Mouse (Mus musculus): ENCODE data around the gene Zfp119a. TPM values are rescaled to one million over a fixed set of nuclear protein-coding genes. Genes with fewer than 3 reads are reported as not detected.

Zfp119a gene
- polyA plus RNA-seq, 1 experiment from 2014 or later = 2.8 TPM

DNA sequence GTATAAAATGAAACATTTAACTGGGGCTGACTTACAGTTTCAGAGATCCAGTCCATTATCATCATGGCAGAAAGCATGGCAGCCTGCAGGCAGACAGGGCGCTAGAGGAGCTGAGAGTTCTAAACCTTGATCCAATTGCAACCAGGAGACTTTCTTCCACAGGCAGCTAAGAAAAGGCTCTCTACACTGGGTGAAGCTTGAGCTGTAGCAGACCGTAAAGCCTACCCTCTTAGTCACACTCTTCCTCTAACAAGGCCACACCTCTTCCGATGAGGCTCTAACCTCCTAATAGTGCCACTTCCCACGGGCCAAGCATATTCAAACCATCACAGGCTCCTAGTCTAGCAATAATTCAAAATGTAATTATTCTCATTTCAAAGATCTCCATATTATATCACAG is 1.5 kb downstream of the Zfp119a start:
- no peak overlapping the region for H3K9ac ChIP-seq (ENCODE audit: low read depth, low read length)
- H3K4me1 ChIP-seq (ENCODE audit: control insufficient read depth, low read depth, low read length) = peaks cover 6% of the 10 kb centered on the region
- H3K4me2 ChIP-seq (ENCODE audit: low read depth, low read length) = no peak overlapping the region
- H3K27me3 ChIP-seq (ENCODE audit: control insufficient read depth, insufficient read depth, low read depth, low read length) = no peaks in the 10 kb centered on the region
- no peak for ATAC-seq (ENCODE audit: low read depth)
- H3K27ac ChIP-seq (ENCODE audit: low read length) = no peak overlapping the region
- no peak overlapping the region for H3K4me3 ChIP-seq (ENCODE audit: low read depth, low read length)
- H3K36me3 ChIP-seq (ENCODE audit: control insufficient read depth, insufficient read depth) = no peaks in the 10 kb centered on the region
- WGBS (ENCODE audit: insufficient replicate concordance) = 79% methylated on average over 4 of the region's 4 CpGs
- no peaks in the 10 kb centered on the region for H3K9me3 ChIP-seq (replicated peaks; ENCODE audit: control insufficient read depth, low read length)

- WGBS (ENCODE audit: insufficient replicate concordance) = 77% methylated on average over 4 of the region's 4 CpGs
- no peak overlapping the region for H3K27ac ChIP-seq (ENCODE audit: low read length)
- no peak for ATAC-seq (ENCODE audit: low read depth)
These were observed 35.7 kb downstream of the Zfp119a start for GRCm38 (mm10) chr17:55843067-55843466.

DNA sequence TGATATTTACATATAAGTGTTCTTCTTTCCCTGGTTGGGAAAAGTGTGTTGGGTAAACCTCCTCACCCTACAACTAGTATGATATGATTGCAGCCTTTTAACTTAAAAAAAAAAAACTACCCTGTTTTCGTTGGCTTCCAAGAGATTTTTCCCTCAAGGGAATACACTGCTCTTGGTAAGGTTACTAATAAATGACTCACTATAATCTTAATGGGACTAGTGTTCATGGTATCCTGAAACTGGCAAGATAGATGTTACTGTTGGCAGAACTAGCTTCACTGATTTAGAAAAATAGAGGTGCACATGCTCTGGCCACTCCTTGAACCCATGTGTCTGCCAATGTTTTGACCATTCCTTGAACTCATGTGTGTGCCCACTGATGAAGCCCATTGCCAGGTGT is 57.2 kb downstream of the Zfp119a start:
- ATAC-seq (ENCODE audit: low read depth) = no peak

More at GRCm38 (mm10) chr17:55843067-55843466, 35.7 kb downstream of the Zfp119a start:
- H3K4me2 ChIP-seq (ENCODE audit: low read depth, low read length) = no peak overlapping the region
- no peaks in the 10 kb centered on the region for H3K9me3 ChIP-seq (replicated peaks; ENCODE audit: control insufficient read depth, low read length)
- no peaks in the 10 kb centered on the region for H3K27me3 ChIP-seq (ENCODE audit: control insufficient read depth, insufficient read depth, low read depth, low read length)
- no peak overlapping the region for H3K9ac ChIP-seq (ENCODE audit: low read depth, low read length)
- no peaks in the 10 kb centered on the region for H3K36me3 ChIP-seq (ENCODE audit: control insufficient read depth, insufficient read depth)
- H3K4me1 ChIP-seq (ENCODE audit: control insufficient read depth, low read depth, low read length) = no peaks in the 10 kb centered on the region
- no peak overlapping the region for H3K4me3 ChIP-seq (ENCODE audit: low read depth, low read length)

DNA sequence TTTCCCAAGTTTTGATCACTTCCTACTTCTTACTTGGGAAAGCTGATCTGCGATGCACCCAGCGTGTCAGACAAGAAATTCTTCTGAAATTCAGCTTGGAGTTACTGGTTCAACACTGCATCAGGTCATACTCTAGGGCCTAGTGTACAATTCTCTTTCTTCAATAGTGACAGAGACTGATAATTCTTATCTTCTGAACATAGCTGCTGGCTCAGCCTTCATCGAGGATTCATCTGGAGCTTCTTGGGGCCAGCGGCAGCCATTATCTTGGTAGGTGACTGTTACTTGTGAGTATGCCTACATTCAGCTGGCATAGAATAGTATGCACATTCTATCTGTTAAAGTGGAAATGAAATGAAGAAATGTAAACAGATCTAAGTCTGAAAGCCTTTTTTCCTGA is 61.9 kb downstream of the Zfp119a start:
- Histone ChIP-seq H3K36me3 (ENCODE audit: control insufficient read depth, insufficient read depth) (no peaks in the 10 kb centered on the region), H3K27me3 (ENCODE audit: control insufficient read depth, insufficient read depth, low read depth, low read length) (no peaks in the 10 kb centered on the region), H3K27ac (ENCODE audit: low read length) (no peak overlapping the region), H3K9me3 (replicated peaks; ENCODE audit: control insufficient read depth, low read length) (no peaks in the 10 kb centered on the region), H3K4me3 (ENCODE audit: low read depth, low read length) (no peak overlapping the region), H3K9ac (ENCODE audit: low read depth, low read length) (no peak overlapping the region), H3K4me1 (ENCODE audit: control insufficient read depth, low read depth, low read length) (no peaks in the 10 kb centered on the region), H3K4me2 (ENCODE audit: low read depth, low read length) (no peak overlapping the region)
- no peak for ATAC-seq (ENCODE audit: low read depth)
- 61% methylated on average over 4 of the region's 4 CpGs for WGBS (ENCODE audit: insufficient replicate concordance)

More for the DNA sequence above, 57.2 kb downstream of the Zfp119a start:
- no peaks in the 10 kb centered on the region for H3K36me3 ChIP-seq (ENCODE audit: control insufficient read depth, insufficient read depth)
- H3K9ac ChIP-seq (ENCODE audit: low read depth, low read length) = no peak overlapping the region
- H3K27ac ChIP-seq (ENCODE audit: low read length) = no peak overlapping the region
- no peaks in the 10 kb centered on the region for H3K9me3 ChIP-seq (replicated peaks; ENCODE audit: control insufficient read depth, low read length)
- H3K4me2 ChIP-seq (ENCODE audit: low read depth, low read length) = no peak overlapping the region
- H3K27me3 ChIP-seq (ENCODE audit: control insufficient read depth, insufficient read depth, low read depth, low read length) = no peaks in the 10 kb centered on the region
- H3K4me3 ChIP-seq (ENCODE audit: low read depth, low read length) = no peak overlapping the region
- 60% methylated on average over 1 of the region's 1 CpGs for WGBS (ENCODE audit: insufficient replicate concordance)
- no peaks in the 10 kb centered on the region for H3K4me1 ChIP-seq (ENCODE audit: control insufficient read depth, low read depth, low read length)

Other genes with a start within 250 kb of the Zfp119a start
- 3.8 and 4.2 TPM in 2 replicates for gene Pot1b, start 166.3 kb downstream of the Zfp119a start, polyA plus RNA-seq (2015; fragmentation: Nextera tagmentation; extraction: Ambion mirVana)
- gene Adgre4, start 128.9 kb downstream of the Zfp119a start, polyA plus RNA-seq (2015; fragmentation: Nextera tagmentation; extraction: Ambion mirVana) = 2.2 and 2.6 TPM in 2 replicates
- 6.1 and 7.2 TPM in 2 replicates for gene Zfp959, start 13.2 kb upstream of the Zfp119a start, polyA plus RNA-seq (2015; fragmentation: Nextera tagmentation; extraction: Ambion mirVana)
- 2.5 and 2.8 TPM in 2 replicates for gene Zfp119b, start 70.6 kb upstream of the Zfp119a start, polyA plus RNA-seq (2015; fragmentation: Nextera tagmentation; extraction: Ambion mirVana)
- gene Ebi3, start 73.7 kb upstream of the Zfp119a start, polyA plus RNA-seq (2015; fragmentation: Nextera tagmentation; extraction: Ambion mirVana) = 7.6 and 9.8 TPM in 2 replicates
- 7.2 and 7.5 TPM in 2 replicates for gene Yju2, start 80.2 kb upstream of the Zfp119a start, polyA plus RNA-seq (2015; fragmentation: Nextera tagmentation; extraction: Ambion mirVana)
- gene Shd, start 91.5 kb upstream of the Zfp119a start, polyA plus RNA-seq (2015; fragmentation: Nextera tagmentation; extraction: Ambion mirVana) = 0.09 and 0.18 TPM in 2 replicates
- 0.22 and 0.26 TPM in 2 replicates for gene Fsd1, start 107.6 kb upstream of the Zfp119a start, polyA plus RNA-seq (2015; fragmentation: Nextera tagmentation; extraction: Ambion mirVana)
- 3.5 and 4.5 TPM in 2 replicates for gene Stap2, start 126.7 kb upstream of the Zfp119a start, polyA plus RNA-seq (2015; fragmentation: Nextera tagmentation; extraction: Ambion mirVana)
- 14.9 and 16.2 TPM in 2 replicates for gene Mpnd, start 126.8 kb upstream of the Zfp119a start, polyA plus RNA-seq (2015; fragmentation: Nextera tagmentation; extraction: Ambion mirVana)
- gene Sh3gl1, start 157.7 kb upstream of the Zfp119a start, polyA plus RNA-seq (2015; fragmentation: Nextera tagmentation; extraction: Ambion mirVana) = 44.9 and 46.0 TPM in 2 replicates
- gene Chaf1a, start 161.5 kb upstream of the Zfp119a start, polyA plus RNA-seq (2015; fragmentation: Nextera tagmentation; extraction: Ambion mirVana) = 14.5 TPM in 2 replicates
- 14.1 and 15.3 TPM in 2 replicates for gene Ubxn6, start 196.1 kb upstream of the Zfp119a start, polyA plus RNA-seq (2015; fragmentation: Nextera tagmentation; extraction: Ambion mirVana)
- gene Hdgfl2, start 200.7 kb upstream of the Zfp119a start, polyA plus RNA-seq (2015; fragmentation: Nextera tagmentation; extraction: Ambion mirVana) = 36.1 and 37.2 TPM in 2 replicates
- gene Plin4, start 230.9 kb upstream of the Zfp119a start, polyA plus RNA-seq (2015; fragmentation: Nextera tagmentation; extraction: Ambion mirVana) = 0.05 and 0.13 TPM in 2 replicates
- 5.2 and 9.7 TPM in 2 replicates for gene Plin5, start 238.7 kb upstream of the Zfp119a start, polyA plus RNA-seq (2015; fragmentation: Nextera tagmentation; extraction: Ambion mirVana)
- gene Lrg1, start 243.1 kb upstream of the Zfp119a start, polyA plus RNA-seq (2015; fragmentation: Nextera tagmentation; extraction: Ambion mirVana) = 4.3 and 6.2 TPM in 2 replicates

All from liver, embryonic 16.5 days (tissue).